Comparison of ENCODE assay signal across 8 mouse cellular contexts in genomic region chr11:49652401-49653078, GRCm38 (mm10). TPM values are rescaled to one million over a fixed set of nuclear protein-coding genes. Genes with fewer than 3 reads are reported as not detected.
A peak's percentile ranks its signal among the peaks of the same experiment; 100 is the strongest.
DNase-seq lines count a peak whose midpoint lies in the region; ATAC-seq and TF ChIP-seq lines count a peak whose summit lies in the region.

No protein-coding gene starts in this region.

- 20% methylated on average over 19 of the region's 19 CpGs for WGBS in lung, embryonic 14.5 days
- WGBS in thymus, adult 2 months: 23% methylated on average over 19 of the region's 19 CpGs

- no peaks in the 10 kb centered on the region for H3K36me3 ChIP-seq in lung, embryonic 14.5 days (ENCODE audit: insufficient read depth)
- no peaks in the 10 kb centered on the region for H3K36me3 ChIP-seq in thymus, adult 2 months (ENCODE audit: control insufficient read depth, insufficient read depth, low read length)

- H3K9me3 ChIP-seq in lung, embryonic 14.5 days (ENCODE audit: low read depth, low read length): no peaks in the 10 kb centered on the region

- H3K4me1 ChIP-seq in lung, embryonic 14.5 days (ENCODE audit: insufficient read depth): no peaks in the 10 kb centered on the region
- H3K4me1 ChIP-seq in thymus, adult 2 months (replicated peaks; ENCODE audit: control insufficient read depth, insufficient read depth, low read length): no peaks in the 10 kb centered on the region

- TF ChIP-seq POLR2A in thymus, adult 2 months (IDR thresholded peaks at IDR 0.05; ENCODE audit: control insufficient read depth, extremely low read depth, insufficient read depth, low read length, poor library complexity): no peak

- DNase-seq in MN1 (ENCODE audit: low spot score): peak; percentile 93
- peak; percentile 72 for DNase-seq in cerebellum, adult 9-10 months
- peak; percentile 80 to 92 for DNase-seq in layer of hippocampus, adult 2 months (ENCODE audit: low spot score in 2 of 2)
- DNase-seq in lung, embryonic 14.5 days: peak; percentile 93
- DNase-seq in ovary, postnatal 10 days (ENCODE audit: low spot score): peak; percentile 56
- DNase-seq in thymus, adult 2 months: peak; percentile 86

- H3K27me3 ChIP-seq in lung, embryonic 14.5 days (ENCODE audit: insufficient read depth, low read length): no peaks in the 10 kb centered on the region
- no peaks in the 10 kb centered on the region for H3K27me3 ChIP-seq in thymus, adult 2 months (ENCODE audit: control insufficient read depth, insufficient read depth, low read length)

- 0 out of 2 replicates have a peak overlapping the region, but pooled peaks have one; percentile 10 for H3K9ac ChIP-seq in lung, embryonic 14.5 days

- peak; percentile 79 for TF ChIP-seq CTCF in layer of hippocampus, adult 2 months (conservative IDR thresholded peaks at IDR 0.05)
- TF ChIP-seq CTCF in lung, embryonic 14.5 days (IDR thresholded peaks at IDR 0.05; ENCODE audit: low read depth): peak; percentile 80
- TF ChIP-seq CTCF in thymus, adult 2 months (IDR thresholded peaks at IDR 0.05; ENCODE audit: borderline replicate concordance, control insufficient read depth, extremely low read depth, insufficient read depth, low read length, poor library complexity): peak; percentile 27; the same call in 1 of the 2 replicates

- peak overlapping the region; percentile 67 for H3K27ac ChIP-seq in layer of hippocampus, adult 2 months
- H3K27ac ChIP-seq in lung, embryonic 14.5 days (ENCODE audit: low read depth): no peak overlapping the region
- no peak overlapping the region for H3K27ac ChIP-seq in thymus, adult 2 months (ENCODE audit: control insufficient read depth, insufficient read depth, low read length)

- H3K4me3 ChIP-seq in layer of hippocampus, adult 2 months: 0 out of 2 replicates have a peak overlapping the region, but pooled peaks have one; percentile 13
- H3K4me3 ChIP-seq in lung, embryonic 14.5 days (ENCODE audit: low read depth, low read length): no peak overlapping the region
- no peak overlapping the region for H3K4me3 ChIP-seq in thymus, adult 2 months (ENCODE audit: control insufficient read depth, insufficient read depth, low read length)

- peak; percentile 54 for ATAC-seq in frontal cortex, adult (ENCODE audit: low TSS enrichment)
- peak; percentile 55 to 66; a peak in 2 of 4 replicates for ATAC-seq in hematopoietic stem cell, adult 5-6 weeks (replicated peaks in 1 of 2; ENCODE audit: insufficient read depth in 1 of 2, low FRiP score in 2 of 2, low TSS enrichment in 1 of 2, low read depth in 1 of 2, poor library complexity in 2 of 2, severe bottlenecking in 2 of 2)
- ATAC-seq in lung, embryonic 14.5 days (ENCODE audit: insufficient read depth): peak; percentile 61; the same call in 1 of the 2 replicates

- H3K4me2 ChIP-seq in lung, embryonic 14.5 days: peak overlapping the region; percentile 51

RNA-seq across cellular contexts. Expression of gene Scgb3a1, which starts 10.9 kb away (rescaled TPM):
- total RNA-seq in hematopoietic stem cell, adult 5-6 weeks (2017): 0.94 TPM in 1 of 2 replicates, not detected in the other
- total RNA-seq in layer of hippocampus, adult 2 months (2021): not detected
- polyA plus RNA-seq in lung, embryonic 14.5 days (2014; fragmentation: Nextera tagmentation; extraction: Ambion mirVana): not detected in 2 replicates
- polyA plus RNA-seq in thymus, adult 2 months (2012; rRNA removed): 3.0 and 7.8 TPM in 2 replicates

RNA-seq across cellular contexts. Expression of gene Flt4, which starts 43.5 kb away (rescaled TPM):
- 0.13 TPM in 1 of 2 replicates, not detected in the other for total RNA-seq in hematopoietic stem cell, adult 5-6 weeks (2017)
- total RNA-seq in layer of hippocampus, adult 2 months (2021): 1 to 10 TPM; 2.2 to 2.6 TPM
- 14.4 and 14.6 TPM in 2 replicates for polyA plus RNA-seq in lung, embryonic 14.5 days (2014; fragmentation: Nextera tagmentation; extraction: Ambion mirVana)
- 1.2 and 1.4 TPM in 2 replicates for polyA plus RNA-seq in thymus, adult 2 months (2012; rRNA removed)

RNA-seq across cellular contexts. Expression of gene Cnot6, which starts 60.0 kb away (rescaled TPM):
- total RNA-seq in hematopoietic stem cell, adult 5-6 weeks (2017): 55.0 and 95.4 TPM in 2 replicates
- total RNA-seq in layer of hippocampus, adult 2 months (2021): 10 to 100 TPM; 43.6 to 46.4 TPM
- 73.1 and 76.0 TPM in 2 replicates for polyA plus RNA-seq in lung, embryonic 14.5 days (2014; fragmentation: Nextera tagmentation; extraction: Ambion mirVana)
- polyA plus RNA-seq in thymus, adult 2 months (2012; rRNA removed): 40.3 and 44.2 TPM in 2 replicates

Comparison
In these comparisons a context has a peak if more than half of its experiments do, and no peak if none do; other contexts are left out.
1. CTCF ChIP-seq: peak in every context shown above with its lines; median percentile 80 in lung, embryonic 14.5 days; 79 in layer of hippocampus, adult 2 months; 27 in thymus, adult 2 months.